Mouse (Mus musculus): ENCODE data around the gene Slc7a6os. TPM values are rescaled to one million over a fixed set of nuclear protein-coding genes. Genes with fewer than 3 reads are reported as not detected.

Slc7a6os gene
- polyA plus RNA-seq, 1 experiment: 33.7 TPM

- no peak for DNase-seq
- Histone ChIP-seq H3K4me3 (replicated peaks; ENCODE audit: insufficient read depth, low read depth, low read length) (no peak overlapping the region), H3K4me1 (ENCODE audit: control insufficient read depth, insufficient read depth, low read length) (no peaks in the 10 kb centered on the region), H3K27me3 (ENCODE audit: control insufficient read depth, insufficient read depth, low read length) (no peaks in the 10 kb centered on the region), H3K27ac (ENCODE audit: insufficient read depth, low read length) (no peak overlapping the region)
- WGBS: 90% methylated on average over 5 of the region's 5 CpGs
- no peak for TF ChIP-seq POLR2A (IDR thresholded peaks at IDR 0.05; ENCODE audit: borderline replicate concordance, insufficient read depth, low read length)
- TF ChIP-seq CTCF (IDR thresholded peaks at IDR 0.05; ENCODE audit: borderline replicate concordance, insufficient read depth, low read depth, low read length): no peak
Observed at GRCm38 (mm10) chr8:106194062-106194461, 16.7 kb downstream of the Slc7a6os start.

DNA sequence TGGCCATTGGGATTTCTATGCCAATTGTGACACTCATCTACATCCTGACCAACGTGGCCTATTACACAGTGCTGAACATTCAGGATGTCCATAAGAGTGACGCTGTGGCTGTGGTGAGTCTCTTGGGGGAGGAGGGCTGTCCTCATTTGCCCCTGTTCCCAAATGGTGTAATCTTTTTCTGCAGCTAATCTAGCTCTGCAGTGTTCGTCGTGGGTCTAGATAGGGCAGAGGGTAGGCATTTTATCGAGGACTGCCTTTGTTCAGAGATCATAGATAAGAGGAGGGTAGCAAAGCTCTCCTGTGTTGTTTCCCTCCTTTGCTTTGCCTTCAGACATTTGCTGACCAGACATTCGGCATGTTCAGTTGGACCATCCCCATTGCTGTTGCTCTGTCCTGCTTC lies 17.6 kb downstream of the Slc7a6os start:
- DNase-seq: no peak
- Histone ChIP-seq H3K27me3 (ENCODE audit: control insufficient read depth, insufficient read depth, low read length) (no peaks in the 10 kb centered on the region), H3K4me1 (ENCODE audit: control insufficient read depth, insufficient read depth, low read length) (no peaks in the 10 kb centered on the region), H3K4me3 (replicated peaks; ENCODE audit: insufficient read depth, low read depth, low read length) (no peak overlapping the region), H3K27ac (ENCODE audit: insufficient read depth, low read length) (no peak overlapping the region)
- TF ChIP-seq POLR2A (IDR thresholded peaks at IDR 0.05; ENCODE audit: borderline replicate concordance, insufficient read depth, low read length) (no peak), CTCF (IDR thresholded peaks at IDR 0.05; ENCODE audit: borderline replicate concordance, insufficient read depth, low read depth, low read length) (no peak)
- 94% methylated on average over 6 of the region's 6 CpGs for WGBS

- no peaks in the 10 kb centered on the region for H3K27me3 ChIP-seq (ENCODE audit: control insufficient read depth, insufficient read depth, low read length)
- H3K27ac ChIP-seq (ENCODE audit: insufficient read depth, low read length): no peak overlapping the region
- DNase-seq: no peak
- no peak overlapping the region for H3K4me3 ChIP-seq (replicated peaks; ENCODE audit: insufficient read depth, low read depth, low read length)
- TF ChIP-seq CTCF (IDR thresholded peaks at IDR 0.05; ENCODE audit: borderline replicate concordance, insufficient read depth, low read depth, low read length): no peak
- no peak for TF ChIP-seq POLR2A (IDR thresholded peaks at IDR 0.05; ENCODE audit: borderline replicate concordance, insufficient read depth, low read length)
- no peaks in the 10 kb centered on the region for H3K4me1 ChIP-seq (ENCODE audit: control insufficient read depth, insufficient read depth, low read length)
- WGBS: 91% methylated on average over 5 of the region's 5 CpGs
Observed at GRCm38 (mm10) chr8:106191639-106192038, 19.1 kb downstream of the Slc7a6os start.

DNA sequence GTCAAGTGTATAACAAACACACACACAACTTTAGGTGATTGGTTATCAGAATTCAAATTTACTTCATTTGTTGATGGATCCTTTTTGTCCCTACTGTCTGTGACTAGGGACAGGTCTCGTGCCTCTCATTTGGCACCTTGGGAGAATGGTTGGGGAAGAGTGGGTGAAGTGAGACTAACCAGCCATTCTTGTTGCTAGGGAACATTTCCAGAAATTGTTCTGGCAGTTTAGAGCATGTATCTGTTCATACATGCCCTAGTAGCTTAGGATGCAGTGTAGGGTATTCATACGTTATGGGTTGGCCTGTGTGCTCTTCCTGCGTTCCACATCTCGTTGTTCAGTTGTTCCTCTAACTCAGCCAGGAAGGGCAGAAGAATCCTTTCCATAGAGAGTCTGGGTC lies 21.6 kb downstream of the Slc7a6os start:
- 94% methylated on average over 4 of the region's 4 CpGs for WGBS
- Histone ChIP-seq H3K4me1 (ENCODE audit: control insufficient read depth, insufficient read depth, low read length) (peaks cover 6% of the 10 kb centered on the region), H3K27me3 (ENCODE audit: control insufficient read depth, insufficient read depth, low read length) (no peaks in the 10 kb centered on the region), H3K27ac (ENCODE audit: insufficient read depth, low read length) (no peak overlapping the region), H3K4me3 (replicated peaks; ENCODE audit: insufficient read depth, low read depth, low read length) (no peak overlapping the region)
- TF ChIP-seq POLR2A (IDR thresholded peaks at IDR 0.05; ENCODE audit: borderline replicate concordance, insufficient read depth, low read length) (no peak), CTCF (IDR thresholded peaks at IDR 0.05; ENCODE audit: borderline replicate concordance, insufficient read depth, low read depth, low read length) (no peak)
- no peak for DNase-seq

DNA sequence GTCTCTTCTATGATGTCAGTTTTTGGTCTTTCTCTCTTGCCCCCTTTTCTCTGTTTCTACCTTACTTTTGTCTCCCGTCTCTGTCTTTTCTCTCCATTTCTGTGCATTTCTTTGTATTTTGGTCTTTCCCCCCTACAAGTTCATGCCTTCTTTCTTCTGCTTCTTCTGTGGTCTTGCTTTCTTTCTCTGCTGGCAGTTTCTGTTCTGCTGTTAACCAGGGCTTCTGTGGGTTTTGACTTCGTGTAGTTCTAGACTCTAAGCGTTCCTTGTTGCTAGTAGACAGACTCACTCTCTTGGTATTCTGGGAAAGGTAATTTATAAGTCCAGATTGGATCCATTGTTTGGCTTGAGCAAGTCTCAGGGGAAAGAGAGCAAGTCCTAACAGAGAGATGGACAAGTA lies 24.3 kb downstream of the Slc7a6os start:
- 91% methylated on average over 3 of the region's 3 CpGs for whole genome bisulfite sequencing
- Histone ChIP-seq H3K4me3 (replicated peaks; ENCODE audit: insufficient read depth, low read depth, low read length) (no peak overlapping the region), H3K4me1 (ENCODE audit: control insufficient read depth, insufficient read depth, low read length) (peaks cover 6% of the 10 kb centered on the region), H3K27me3 (ENCODE audit: control insufficient read depth, insufficient read depth, low read length) (no peaks in the 10 kb centered on the region), H3K27ac (ENCODE audit: insufficient read depth, low read length) (no peak overlapping the region)
- DNase-seq: no peak
- TF ChIP-seq CTCF (IDR thresholded peaks at IDR 0.05; ENCODE audit: borderline replicate concordance, insufficient read depth, low read depth, low read length) (no peak), POLR2A (IDR thresholded peaks at IDR 0.05; ENCODE audit: borderline replicate concordance, insufficient read depth, low read length) (no peak)

GRCm38 (mm10) chr8:106185628-106186270 lies 25.0 kb downstream of the Slc7a6os start:
- Histone ChIP-seq H3K4me1 (ENCODE audit: control insufficient read depth, insufficient read depth, low read length) (peaks cover 6% of the 10 kb centered on the region), H3K4me3 (replicated peaks; ENCODE audit: insufficient read depth, low read depth, low read length) (no peak overlapping the region), H3K27me3 (ENCODE audit: control insufficient read depth, insufficient read depth, low read length) (no peaks in the 10 kb centered on the region), H3K27ac (ENCODE audit: insufficient read depth, low read length) (no peak overlapping the region)
- no peak for TF ChIP-seq POLR2A (IDR thresholded peaks at IDR 0.05; ENCODE audit: borderline replicate concordance, insufficient read depth, low read length)
- no peak for TF ChIP-seq CTCF (IDR thresholded peaks at IDR 0.05; ENCODE audit: borderline replicate concordance, insufficient read depth, low read depth, low read length)
- 15% methylated on average over 8 of the region's 8 CpGs for WGBS
- DNase-seq: peak; percentile 33 to 47

DNA sequence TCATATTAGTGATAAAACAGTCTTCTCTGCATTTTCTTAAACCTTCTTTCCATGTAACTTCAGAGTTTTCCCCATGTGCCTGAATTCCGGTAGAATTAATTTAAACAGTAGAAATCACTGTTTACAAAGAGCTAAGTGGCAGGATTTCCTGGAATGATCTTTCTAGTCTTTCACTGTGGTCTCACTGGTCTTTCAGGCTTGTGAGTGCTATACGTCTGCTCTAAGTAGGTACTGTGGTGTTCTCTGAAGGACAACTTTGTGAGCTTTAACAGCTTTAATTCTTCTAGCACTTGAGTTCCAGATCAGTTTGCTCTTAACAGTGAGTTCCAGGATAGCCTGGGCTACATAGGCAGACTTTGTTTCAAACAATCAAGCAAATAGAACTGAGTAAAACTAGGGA lies 32.3 kb downstream of the Slc7a6os start:
- WGBS: 83% methylated on average over 2 of the region's 2 CpGs
- no peak for TF ChIP-seq POLR2A (IDR thresholded peaks at IDR 0.05; ENCODE audit: borderline replicate concordance, insufficient read depth, low read length)
- TF ChIP-seq CTCF (IDR thresholded peaks at IDR 0.05; ENCODE audit: borderline replicate concordance, insufficient read depth, low read depth, low read length): no peak
- Histone ChIP-seq H3K4me1 (ENCODE audit: control insufficient read depth, insufficient read depth, low read length) (no peaks in the 10 kb centered on the region), H3K27ac (ENCODE audit: insufficient read depth, low read length) (no peak overlapping the region), H3K4me3 (replicated peaks; ENCODE audit: insufficient read depth, low read depth, low read length) (no peak overlapping the region), H3K27me3 (ENCODE audit: control insufficient read depth, insufficient read depth, low read length) (no peaks in the 10 kb centered on the region)
- DNase-seq: no peak

DNA sequence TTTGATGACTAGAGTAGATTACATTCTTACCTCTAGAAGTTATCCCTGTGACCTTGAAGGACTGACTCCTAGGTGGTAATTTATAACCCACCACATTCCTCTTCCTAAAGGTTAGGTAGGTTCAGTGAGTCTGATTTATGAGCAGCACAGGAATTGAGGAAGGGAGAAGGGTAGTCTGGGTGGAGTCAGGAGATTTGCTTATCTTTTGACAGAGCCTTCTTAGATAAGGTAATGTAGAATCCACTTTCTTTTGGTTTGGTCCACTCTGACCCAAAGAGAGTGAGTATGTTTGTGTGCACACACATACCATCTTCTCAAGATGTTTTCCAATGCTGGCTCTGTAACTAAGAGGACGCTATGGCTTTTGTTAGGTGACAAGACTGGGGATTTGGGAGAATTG lies 33.1 kb downstream of the Slc7a6os start:
- H3K27me3 ChIP-seq (ENCODE audit: control insufficient read depth, insufficient read depth, low read length): no peaks in the 10 kb centered on the region
- 98% methylated on average over 1 of the region's 1 CpGs for WGBS

More for the DNA sequence above, 33.1 kb downstream of the Slc7a6os start:
- no peak overlapping the region for H3K27ac ChIP-seq (ENCODE audit: insufficient read depth, low read length)
- H3K4me3 ChIP-seq (replicated peaks; ENCODE audit: insufficient read depth, low read depth, low read length): no peak overlapping the region
- DNase-seq: no peak
- H3K4me1 ChIP-seq (ENCODE audit: control insufficient read depth, insufficient read depth, low read length): no peaks in the 10 kb centered on the region
- TF ChIP-seq POLR2A (IDR thresholded peaks at IDR 0.05; ENCODE audit: borderline replicate concordance, insufficient read depth, low read length) (no peak), CTCF (IDR thresholded peaks at IDR 0.05; ENCODE audit: borderline replicate concordance, insufficient read depth, low read depth, low read length) (no peak)
